Mouse (Mus musculus): ENCODE measurements around the gene Itsn1.

- TF ChIP-seq EP300 (IDR thresholded peaks at IDR 0.05; ENCODE audit: low read depth) (no peak), CTCF (IDR thresholded peaks at IDR 0.05; ENCODE audit: low read depth) (no peak)
These were observed 11.3 kb downstream of the Itsn1 start for GRCm38 (mm10) chr16:91740184-91740917.

Measured in liver, embryonic 14.5 days (tissue).